Mouse (Mus musculus) stomach, postnatal 0 days (tissue): Measurements from ENCODE around the gene Glud1. TPM values are rescaled to one million over a fixed set of nuclear protein-coding genes. Genes with fewer than 3 reads are reported as not detected.

ENCODE experiments used
- ATAC-seq: fragments of 200-750 bp; cut with Nextera tagmentation; 2 replicates; pipeline ENCODE4 v1.8.0; 2017; ENCODE audit not compliant: low FRiP score, low TSS enrichment
- DNase-seq: peaks from one replicate; pipeline ENCODE4 v3.0.0-alpha.2; 2016; ENCODE audit warnings: low spot score
- H3K27ac ChIP-seq: fragments of 300-500 bp; sonication (generic); replicated peaks from 2 replicates; pipeline ENCODE4 v1.5.1; 2014; ENCODE audit warnings: mild to moderate bottlenecking, control low read depth
- H3K27me3 ChIP-seq: fragments of 300-500 bp; sonication (generic); 2 replicates; pipeline ENCODE4 v1.6.1; 2014; ENCODE audit warnings: low read length; ENCODE audit not compliant: control insufficient read depth, insufficient read depth
- H3K36me3 ChIP-seq: fragments of 300-500 bp; sonication (generic); 2 replicates; pipeline ENCODE4 v1.6.1; 2014; ENCODE audit warnings: low read length, mixed read lengths; ENCODE audit not compliant: control insufficient read depth, insufficient read depth
- H3K4me1 ChIP-seq: fragments of 300-500 bp; sonication (generic); replicated peaks from 2 replicates; pipeline ENCODE4 v1.6.1; 2014; ENCODE audit warnings: antibody characterized with exemption; ENCODE audit not compliant: control insufficient read depth, insufficient read depth
- H3K4me2 ChIP-seq: fragments of 300-500 bp; sonication (generic); replicated peaks from 2 replicates; pipeline ENCODE4 v1.6.1; 2014; ENCODE audit warnings: low read depth, mild to moderate bottlenecking, control low read depth, moderate library complexity
- H3K4me3 ChIP-seq: fragments of 300-500 bp; sonication (generic); 2 replicates; pipeline ENCODE4 v1.5.1; 2014; ENCODE audit warnings: low read depth, low read length, control low read depth
- H3K9ac ChIP-seq: fragments of 300-500 bp; sonication (generic); 2 replicates; pipeline ENCODE4 v1.6.1; 2014; ENCODE audit warnings: mild to moderate bottlenecking, low read length, control low read depth, mixed read lengths
- H3K9me3 ChIP-seq: fragments of 300-500 bp; sonication (generic); 2 replicates; pipeline ENCODE4 v1.6.1; 2016; ENCODE audit warnings: low read length; ENCODE audit not compliant: control insufficient read depth
- CTCF ChIP-seq: IDR thresholded peaks from 2 replicates; pipeline ENCODE4 v1.5.1; 2016; ENCODE audit warnings: antibody characterized with exemption, low read depth, mild to moderate bottlenecking, moderate library complexity
- EP300 ChIP-seq: optimal IDR thresholded peaks from 2 replicates; pipeline ENCODE3; 2016; ENCODE audit warnings: antibody characterized with exemption
- WGBS: fragments of 180-500 bp; shearing (Covaris S2); extraction: QIAGEN DNeasy Blood & Tissue Kit; methylation state at CpG from one replicate; pipeline ENCODE4 v1.1.7; 2014; 5-methylcytosine and 5-hydroxymethylcytosine counted together
- polyA plus RNA-seq: library from polyadenylated mRNA; unstranded; fragments of >200 nt; fragmentation: Nextera tagmentation; extraction: Ambion mirVana; gene quantifications from 2 replicates; pipeline ENCODE4 v1.2.1, GENCODE M21; 2015

The Glud1 gene
- polyA plus RNA-seq, 1 experiment from 2014 or later: 48.8 TPM

DNA sequence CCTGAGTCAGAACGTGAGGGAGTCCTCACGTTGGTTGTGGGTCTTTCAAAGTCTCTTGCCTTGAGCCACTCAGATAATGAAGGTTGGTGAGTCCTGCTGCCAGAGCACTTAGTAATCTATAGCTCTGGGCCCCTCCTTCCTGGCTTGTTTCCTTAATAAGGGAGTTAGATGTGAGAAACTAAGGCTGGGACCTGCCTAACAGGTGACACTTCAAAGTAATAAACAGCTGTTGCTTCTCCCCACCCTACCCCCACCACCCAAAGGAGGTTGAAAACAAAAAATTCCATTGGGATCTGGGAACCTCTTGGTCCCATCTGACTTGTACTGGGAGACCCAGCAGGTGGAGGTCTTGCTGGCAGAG, 54.6 kb downstream of the Glud1 start:
- H3K4me2 ChIP-seq: no peak overlapping the region
- no peaks in the 10 kb centered on the region for H3K9me3 ChIP-seq
- no peak for DNase-seq
- no peak for TF ChIP-seq EP300
- no peak for TF ChIP-seq CTCF
- H3K9ac ChIP-seq: no peak overlapping the region
- H3K27me3 ChIP-seq: no peaks in the 10 kb centered on the region
- no peak overlapping the region for H3K4me3 ChIP-seq
- 86% methylated on average over 2 of the region's 2 CpGs for WGBS
- no peak overlapping the region for H3K27ac ChIP-seq
- H3K4me1 ChIP-seq: no peaks in the 10 kb centered on the region
- no peaks in the 10 kb centered on the region for H3K36me3 ChIP-seq
- no peak for ATAC-seq

DNA sequence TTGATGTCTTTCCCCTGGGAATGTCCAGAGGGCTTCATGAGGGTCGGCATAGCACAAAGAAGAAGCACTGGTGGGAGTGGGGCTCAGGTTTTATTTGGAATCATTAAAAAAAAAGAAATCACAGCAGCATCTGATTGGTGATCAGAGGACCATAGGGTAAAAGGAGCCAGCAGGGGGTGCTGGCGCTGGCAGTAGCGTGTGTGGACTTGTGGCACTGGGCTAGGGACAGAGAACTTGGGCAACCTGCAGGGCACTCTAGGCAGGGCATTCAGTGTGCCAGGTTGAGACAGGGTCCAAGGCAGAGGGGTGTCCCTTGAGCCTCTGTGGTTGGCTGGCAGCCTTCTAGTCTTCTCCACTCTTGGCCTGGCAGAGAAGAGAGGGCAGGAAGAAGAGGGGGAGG, 59.7 kb downstream of the Glud1 start:
- Histone ChIP-seq H3K36me3 (no peaks in the 10 kb centered on the region), H3K27ac (no peak overlapping the region), H3K27me3 (no peaks in the 10 kb centered on the region), H3K9me3 (no peaks in the 10 kb centered on the region), H3K4me3 (no peak overlapping the region), H3K4me2 (no peak overlapping the region), H3K9ac (no peak overlapping the region), H3K4me1 (no peaks in the 10 kb centered on the region)
- WGBS: 73% methylated on average over 3 of the region's 3 CpGs
- ATAC-seq (no peak), DNase-seq (no peak)
- TF ChIP-seq CTCF (peak; percentile 45), EP300 (no peak)

DNA sequence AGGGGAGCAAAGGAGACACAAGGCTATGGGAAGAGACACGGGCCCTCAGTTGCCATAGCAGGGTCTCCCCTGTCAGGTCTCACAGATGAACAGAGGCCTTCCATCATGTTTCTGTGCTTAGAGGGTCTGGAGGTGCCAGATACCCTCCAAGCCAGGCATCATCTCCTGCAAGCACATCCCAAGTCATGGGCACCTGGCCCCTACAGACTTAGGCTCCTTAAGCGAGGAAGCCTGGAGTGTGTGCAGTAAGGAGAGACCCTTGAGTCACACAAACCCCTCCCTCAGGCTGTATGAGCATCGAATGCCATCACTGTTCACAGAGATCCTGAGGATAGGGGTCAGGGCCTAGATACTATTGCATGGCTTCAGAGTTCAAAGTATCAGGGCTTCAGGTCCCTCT, 60.4 kb downstream of the Glud1 start:
- Histone ChIP-seq H3K9me3 (no peaks in the 10 kb centered on the region), H3K27me3 (no peaks in the 10 kb centered on the region), H3K36me3 (no peaks in the 10 kb centered on the region), H3K27ac (no peak overlapping the region), H3K9ac (no peak overlapping the region), H3K4me2 (no peak overlapping the region), H3K4me1 (no peaks in the 10 kb centered on the region), H3K4me3 (no peak overlapping the region)
- 77% methylated on average over 3 of the region's 3 CpGs for WGBS
- TF ChIP-seq EP300: no peak
- ATAC-seq (no peak), DNase-seq (no peak)

DNA sequence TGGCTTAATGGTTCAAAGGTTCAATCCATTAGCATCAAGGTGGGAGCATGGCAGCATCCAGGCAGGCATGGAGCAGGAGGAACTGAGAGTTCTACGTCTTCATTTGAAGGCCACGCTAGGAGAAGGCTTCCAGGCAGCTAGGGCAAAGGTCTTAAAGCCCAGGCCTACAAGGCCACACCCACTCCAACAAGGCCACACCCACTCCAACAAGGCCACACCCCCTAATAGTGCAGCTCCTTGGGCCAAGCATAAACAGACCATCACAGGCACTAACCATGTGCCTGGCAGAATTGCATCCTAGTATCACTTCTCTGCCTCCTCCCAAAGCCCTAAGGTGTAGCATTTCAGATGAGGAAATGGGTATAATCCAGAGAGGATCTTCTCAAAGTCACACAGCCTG, 61.2 kb downstream of the Glud1 start:
- no peak overlapping the region for H3K4me3 ChIP-seq
- no peaks in the 10 kb centered on the region for H3K27me3 ChIP-seq
- H3K4me1 ChIP-seq: no peaks in the 10 kb centered on the region
- no peak for TF ChIP-seq EP300
- TF ChIP-seq CTCF: no peak
- H3K4me2 ChIP-seq: no peak overlapping the region
- no peak overlapping the region for H3K27ac ChIP-seq
- 77% methylated on average over 2 of the region's 2 CpGs for WGBS
- no peaks in the 10 kb centered on the region for H3K9me3 ChIP-seq
- DNase-seq (no peak), ATAC-seq (no peak)
- no peaks in the 10 kb centered on the region for H3K36me3 ChIP-seq
- no peak overlapping the region for H3K9ac ChIP-seq

DNA sequence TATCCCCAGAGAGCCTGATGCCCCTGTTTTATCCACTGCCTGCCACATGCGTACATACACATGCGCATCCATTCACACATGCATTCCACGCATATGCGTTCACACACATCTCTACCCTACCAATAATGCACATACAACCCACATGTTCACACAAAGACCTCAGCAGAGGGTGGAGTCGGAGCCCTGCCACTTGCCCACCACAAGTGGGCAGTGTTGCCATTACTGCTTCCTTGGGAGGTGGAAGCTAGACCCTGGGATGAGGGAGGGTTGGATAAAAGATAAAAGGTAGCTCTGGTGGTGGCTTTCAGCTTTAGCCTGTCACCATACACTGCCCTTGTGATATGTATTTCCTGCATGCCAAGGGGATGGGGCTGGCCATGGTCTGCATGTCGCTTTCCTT, 62.1 kb downstream of the Glud1 start:
- peak; percentile 86 for TF ChIP-seq CTCF
- no peak for TF ChIP-seq EP300
- ATAC-seq (no peak; the same call in 1 of the 2 replicates), DNase-seq (no peak)
- no peaks in the 10 kb centered on the region for H3K36me3 ChIP-seq
- no peaks in the 10 kb centered on the region for H3K4me1 ChIP-seq
- H3K9me3 ChIP-seq: no peaks in the 10 kb centered on the region
- no peak overlapping the region for H3K27ac ChIP-seq
- H3K4me2 ChIP-seq: no peak overlapping the region
- no peak overlapping the region for H3K4me3 ChIP-seq
- WGBS: 86% methylated on average over 6 of the region's 6 CpGs
- no peak overlapping the region for H3K9ac ChIP-seq
- H3K27me3 ChIP-seq: no peaks in the 10 kb centered on the region

DNA sequence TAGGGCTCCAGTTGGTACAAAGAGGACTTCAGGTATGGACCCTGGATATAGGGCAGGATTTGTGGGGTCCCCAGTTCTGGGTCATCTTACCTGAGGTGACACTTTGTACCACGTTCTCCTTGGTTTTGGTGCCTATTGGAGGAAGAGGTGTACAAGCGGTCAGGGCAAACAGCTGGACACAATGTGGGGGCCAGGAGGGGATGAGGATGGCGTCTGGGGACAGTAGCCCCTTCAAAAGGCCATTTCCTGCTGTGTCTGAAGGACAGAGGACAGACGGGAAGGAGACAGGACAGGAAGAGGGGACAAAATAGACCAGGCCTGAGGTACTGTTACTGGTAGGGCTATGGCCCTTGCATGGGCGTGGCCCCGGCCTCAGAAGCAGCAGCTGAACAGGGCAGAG, 63.1 kb downstream of the Glud1 start:
- Histone ChIP-seq H3K27ac (no peak overlapping the region), H3K4me1 (no peaks in the 10 kb centered on the region), H3K4me2 (no peak overlapping the region), H3K36me3 (no peaks in the 10 kb centered on the region), H3K9ac (no peak overlapping the region), H3K27me3 (no peaks in the 10 kb centered on the region), H3K4me3 (no peak overlapping the region), H3K9me3 (no peaks in the 10 kb centered on the region)
- 77% methylated on average over 6 of the region's 6 CpGs for WGBS
- DNase-seq (no peak), ATAC-seq (no peak)
- TF ChIP-seq EP300: no peak
- TF ChIP-seq CTCF: no peak
